Mouse (Mus musculus): ENCODE data around the gene Gm5965. TPM values are rescaled to one million over a fixed set of nuclear protein-coding genes. Genes with fewer than 3 reads are reported as not detected.

Gene Gm5965
- polyA plus RNA-seq, 1 experiment: not detected

DNA sequence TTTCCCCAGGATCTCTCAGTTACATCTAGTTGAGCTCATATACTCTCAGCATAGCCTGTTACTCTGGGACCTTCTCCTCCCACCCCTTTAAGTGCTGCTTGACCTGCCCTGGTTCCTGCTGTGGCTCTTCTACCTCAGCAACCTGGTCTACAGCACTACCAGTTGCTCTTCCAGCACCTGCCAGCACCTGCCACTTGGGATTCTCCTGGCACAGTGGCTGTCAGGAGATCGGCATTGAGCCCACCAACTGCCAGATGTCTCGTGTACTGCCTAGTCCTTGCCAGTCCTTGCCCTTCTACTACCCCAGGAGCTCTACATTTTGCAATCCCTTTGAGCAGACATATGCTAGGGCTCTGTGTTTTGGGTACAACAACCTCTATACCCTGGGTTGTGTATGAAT lies 9.1 kb downstream of the Gm5965 start:
- Histone ChIP-seq H3K27me3 (ENCODE audit: control insufficient read depth, insufficient read depth, low read length) (no peaks in the 10 kb centered on the region), H3K27ac (ENCODE audit: control insufficient read depth, insufficient read depth, low read depth, low read length) (no peak overlapping the region), H3K4me3 (ENCODE audit: control insufficient read depth, low read depth, low read length) (no peak overlapping the region), H3K36me3 (ENCODE audit: control insufficient read depth, insufficient read depth, low read length) (no peaks in the 10 kb centered on the region), H3K4me1 (ENCODE audit: control insufficient read depth, insufficient read depth, low read length) (no peaks in the 10 kb centered on the region)
- TF ChIP-seq CTCF (IDR thresholded peaks at IDR 0.05; ENCODE audit: control insufficient read depth, insufficient read depth, insufficient replicate concordance, low read depth, low read length): no peak
- no peak for TF ChIP-seq POLR2A (IDR thresholded peaks at IDR 0.05; ENCODE audit: control insufficient read depth, low read depth, low read length)

DNA sequence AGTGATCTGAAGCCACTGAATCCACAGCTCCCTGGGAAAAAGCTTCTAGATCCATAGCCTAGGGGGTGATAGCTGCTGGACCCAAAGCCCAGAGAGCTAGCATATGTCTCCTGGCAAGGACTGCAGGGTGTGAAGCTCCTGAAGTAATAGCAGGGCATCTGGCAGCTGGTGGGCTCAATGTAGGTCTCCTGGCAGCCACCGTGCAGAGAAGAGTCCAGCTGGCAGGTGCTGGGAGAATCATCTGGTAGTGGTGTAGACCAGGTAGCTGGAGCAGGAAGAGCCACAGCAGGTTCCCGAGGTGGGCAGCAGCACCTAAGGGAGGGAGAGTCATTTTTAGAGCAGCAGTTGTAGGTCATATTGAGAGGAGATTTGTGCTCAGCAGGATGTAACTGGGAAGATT lies 34.1 kb downstream of the Gm5965 start, which contains the start of gene Gm20741:
TSS of gene Gm20741 (minus strand) at position 394 of the 400 bp plus-strand sequence.
- no peak within 1 kb of the TSS for H3K27ac ChIP-seq (ENCODE audit: control insufficient read depth, insufficient read depth, low read depth, low read length)
- H3K36me3 ChIP-seq (ENCODE audit: control insufficient read depth, insufficient read depth, low read length): no peaks in the 10 kb centered on the region
- TF ChIP-seq POLR2A (IDR thresholded peaks at IDR 0.05; ENCODE audit: control insufficient read depth, low read depth, low read length) (no peak), CTCF (IDR thresholded peaks at IDR 0.05; ENCODE audit: control insufficient read depth, insufficient read depth, insufficient replicate concordance, low read depth, low read length) (no peak)
- no peak within 1 kb of the TSS for H3K4me3 ChIP-seq (ENCODE audit: control insufficient read depth, low read depth, low read length)
- no peaks in the 10 kb centered on the region for H3K27me3 ChIP-seq (ENCODE audit: control insufficient read depth, insufficient read depth, low read length)
- H3K4me1 ChIP-seq (ENCODE audit: control insufficient read depth, insufficient read depth, low read length): no peaks in the 10 kb centered on the region

DNA sequence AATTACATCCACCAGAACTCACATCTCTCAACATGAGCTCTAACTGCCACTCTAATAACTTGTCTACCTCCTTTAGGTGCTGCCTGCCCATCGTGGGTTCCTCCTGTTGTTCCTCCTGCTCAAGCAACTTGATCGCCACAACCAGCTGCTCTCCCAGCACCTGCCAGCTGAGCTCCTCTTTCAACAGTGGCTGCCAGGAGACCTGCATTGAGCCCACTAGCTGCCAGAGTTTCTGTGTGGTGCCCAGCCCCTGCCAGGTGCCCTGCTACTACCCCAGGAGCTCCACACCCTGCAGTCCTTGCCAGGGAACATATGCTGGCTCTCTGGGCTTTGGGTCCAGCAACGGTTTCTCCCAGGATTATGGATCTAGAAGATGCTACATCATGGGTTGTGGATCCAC lies 42.4 kb downstream of the Gm5965 start, which contains the start of gene Krtap15:
TSS of gene Krtap15 (plus strand) at position 150 of the 400 bp plus-strand sequence.
- Histone ChIP-seq H3K4me1 (ENCODE audit: control insufficient read depth, insufficient read depth, low read length) (no peaks in the 10 kb centered on the region), H3K27ac (ENCODE audit: control insufficient read depth, insufficient read depth, low read depth, low read length) (no peak within 1 kb of the TSS), H3K27me3 (ENCODE audit: control insufficient read depth, insufficient read depth, low read length) (no peaks in the 10 kb centered on the region), H3K36me3 (ENCODE audit: control insufficient read depth, insufficient read depth, low read length) (no peaks in the 10 kb centered on the region), H3K4me3 (ENCODE audit: control insufficient read depth, low read depth, low read length) (no peak within 1 kb of the TSS)
- TF ChIP-seq POLR2A (IDR thresholded peaks at IDR 0.05; ENCODE audit: control insufficient read depth, low read depth, low read length) (no peak), CTCF (IDR thresholded peaks at IDR 0.05; ENCODE audit: control insufficient read depth, insufficient read depth, insufficient replicate concordance, low read depth, low read length) (no peak)

DNA sequence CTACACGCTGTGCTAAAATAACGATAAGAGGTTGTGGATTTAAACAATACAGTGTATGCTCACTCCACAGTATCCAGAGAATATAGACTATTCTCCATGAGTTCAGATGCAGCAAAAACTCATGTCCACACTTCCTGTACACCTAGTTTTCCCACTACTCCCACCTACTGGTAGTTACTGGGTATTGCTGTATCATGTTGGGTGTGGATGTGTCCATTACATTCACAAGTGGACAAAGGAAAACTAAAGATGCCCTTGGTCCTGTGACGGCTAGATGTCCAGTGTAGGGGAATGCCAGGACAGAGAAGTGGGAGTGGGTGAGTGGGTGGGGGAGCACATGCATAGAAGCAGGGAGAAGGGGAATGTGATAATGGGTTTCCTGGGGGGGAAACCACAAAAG lies 46.0 kb downstream of the Gm5965 start:
- no peaks in the 10 kb centered on the region for H3K4me1 ChIP-seq (ENCODE audit: control insufficient read depth, insufficient read depth, low read length)
- H3K36me3 ChIP-seq (ENCODE audit: control insufficient read depth, insufficient read depth, low read length): no peaks in the 10 kb centered on the region
- no peak for TF ChIP-seq POLR2A (IDR thresholded peaks at IDR 0.05; ENCODE audit: control insufficient read depth, low read depth, low read length)
- no peak for TF ChIP-seq CTCF (IDR thresholded peaks at IDR 0.05; ENCODE audit: control insufficient read depth, insufficient read depth, insufficient replicate concordance, low read depth, low read length)
- no peak overlapping the region for H3K4me3 ChIP-seq (ENCODE audit: control insufficient read depth, low read depth, low read length)
- no peak overlapping the region for H3K27ac ChIP-seq (ENCODE audit: control insufficient read depth, insufficient read depth, low read depth, low read length)
- no peaks in the 10 kb centered on the region for H3K27me3 ChIP-seq (ENCODE audit: control insufficient read depth, insufficient read depth, low read length)

DNA sequence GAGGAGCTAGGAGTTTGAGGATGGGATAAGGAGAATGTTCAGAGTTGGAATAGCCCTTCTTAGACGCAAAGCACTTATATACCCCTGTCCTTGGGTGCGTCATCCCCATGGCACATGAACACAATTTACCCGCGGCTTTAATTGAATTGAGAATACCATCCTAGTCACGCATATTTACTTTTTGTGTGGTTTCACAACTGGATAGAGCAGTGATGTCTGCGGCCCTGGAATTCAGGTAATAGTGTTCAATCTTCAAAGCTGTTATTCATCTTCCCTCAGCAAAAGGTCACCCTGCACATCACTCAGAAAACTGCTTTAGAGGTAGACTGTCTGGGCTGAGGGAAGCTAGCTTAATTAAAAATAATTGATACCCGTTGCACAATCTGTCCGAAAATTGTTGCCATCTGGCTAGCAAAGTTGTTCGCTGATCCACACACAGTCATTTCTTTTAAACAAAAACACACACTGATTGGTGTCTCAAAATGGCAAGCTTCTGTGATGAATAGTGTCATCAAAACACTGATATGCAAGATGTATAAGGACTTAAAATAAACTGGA lies 48.5 kb downstream of the Gm5965 start, which contains the start of gene Krtap14:
TSS of gene Krtap14 (minus strand) at position 51 of the 558 bp plus-strand sequence.
- Histone ChIP-seq H3K27ac (ENCODE audit: control insufficient read depth, insufficient read depth, low read depth, low read length) (no peak within 1 kb of the TSS), H3K36me3 (ENCODE audit: control insufficient read depth, insufficient read depth, low read length) (no peaks in the 10 kb centered on the region), H3K4me1 (ENCODE audit: control insufficient read depth, insufficient read depth, low read length) (no peaks in the 10 kb centered on the region), H3K4me3 (ENCODE audit: control insufficient read depth, low read depth, low read length) (no peak within 1 kb of the TSS), H3K27me3 (ENCODE audit: control insufficient read depth, insufficient read depth, low read length) (no peaks in the 10 kb centered on the region)
- TF ChIP-seq CTCF (IDR thresholded peaks at IDR 0.05; ENCODE audit: control insufficient read depth, insufficient read depth, insufficient replicate concordance, low read depth, low read length): no peak
- TF ChIP-seq POLR2A (IDR thresholded peaks at IDR 0.05; ENCODE audit: control insufficient read depth, low read depth, low read length): no peak

DNA sequence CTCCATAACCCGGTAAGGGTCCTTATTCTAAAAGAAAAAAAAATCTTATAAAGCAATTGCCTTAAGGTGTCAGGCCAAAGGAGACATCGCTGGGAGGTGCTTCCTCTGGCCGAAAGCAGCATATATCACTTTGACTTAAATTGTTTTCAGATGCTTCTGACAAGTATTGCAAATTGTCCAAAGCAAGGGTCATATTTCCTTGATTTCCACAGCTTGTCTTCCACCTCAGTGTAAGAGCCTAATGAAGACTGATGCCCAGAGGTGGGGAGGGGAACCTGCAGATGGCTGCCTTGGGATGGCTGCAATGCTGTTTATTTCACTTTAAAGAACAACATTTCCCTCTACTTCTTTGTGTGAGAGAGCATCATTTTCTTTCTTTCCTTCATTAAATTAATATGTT lies 49.3 kb downstream of the Gm5965 start:
- no peak overlapping the region for H3K27ac ChIP-seq (ENCODE audit: control insufficient read depth, insufficient read depth, low read depth, low read length)
- no peak overlapping the region for H3K4me3 ChIP-seq (ENCODE audit: control insufficient read depth, low read depth, low read length)
- no peaks in the 10 kb centered on the region for H3K27me3 ChIP-seq (ENCODE audit: control insufficient read depth, insufficient read depth, low read length)
- no peaks in the 10 kb centered on the region for H3K36me3 ChIP-seq (ENCODE audit: control insufficient read depth, insufficient read depth, low read length)
- TF ChIP-seq POLR2A (IDR thresholded peaks at IDR 0.05; ENCODE audit: control insufficient read depth, low read depth, low read length): no peak
- TF ChIP-seq CTCF (IDR thresholded peaks at IDR 0.05; ENCODE audit: control insufficient read depth, insufficient read depth, insufficient replicate concordance, low read depth, low read length): no peak
- no peaks in the 10 kb centered on the region for H3K4me1 ChIP-seq (ENCODE audit: control insufficient read depth, insufficient read depth, low read length)

Other genes with a start within 250 kb of the Gm5965 start
- 2.8 TPM in 1 of 2 replicates, not detected in the other for gene Cldn8, start 214.7 kb upstream of the Gm5965 start, polyA plus RNA-seq (2012; rRNA removed)
- 0.06 TPM in 1 of 2 replicates, not detected in the other for gene Krtap24-1, start 165.6 kb upstream of the Gm5965 start, polyA plus RNA-seq (2012; rRNA removed)
- not detected in 2 replicates for gene 2310079G19Rik, start 150.2 kb upstream of the Gm5965 start, polyA plus RNA-seq (2012; rRNA removed)
- not detected in 2 replicates for gene Krtap26-1, start 130.1 kb upstream of the Gm5965 start, polyA plus RNA-seq (2012; rRNA removed)
- gene Krtap27-1, start 106.2 kb upstream of the Gm5965 start, polyA plus RNA-seq (2012; rRNA removed): not detected in 2 replicates
- not detected in 2 replicates for gene 2310061N02Rik, start 69.9 kb upstream of the Gm5965 start, polyA plus RNA-seq (2012; rRNA removed)
- not detected in 2 replicates for gene Krtap13-1, start 49.0 kb upstream of the Gm5965 start, polyA plus RNA-seq (2012; rRNA removed)
- 0.12 and 0.17 TPM in 2 replicates for gene Krtap13, start 26.3 kb upstream of the Gm5965 start, polyA plus RNA-seq (2012; rRNA removed)
- not detected in 2 replicates for gene 2310034C09Rik, start 19.0 kb upstream of the Gm5965 start, polyA plus RNA-seq (2012; rRNA removed)
- not detected in 2 replicates for gene 2310057N15Rik, start 3.7 kb upstream of the Gm5965 start, polyA plus RNA-seq (2012; rRNA removed)
- gene Gm20741, start 34.3 kb downstream of the Gm5965 start, polyA plus RNA-seq (2012; rRNA removed): not detected in 2 replicates
- gene Krtap15, start 42.3 kb downstream of the Gm5965 start, polyA plus RNA-seq (2012; rRNA removed): not detected in 2 replicates
- not detected in 2 replicates for gene Krtap14, start 48.2 kb downstream of the Gm5965 start, polyA plus RNA-seq (2012; rRNA removed)
- gene Krtap19-1, start 91.5 kb downstream of the Gm5965 start, polyA plus RNA-seq (2012; rRNA removed): not detected in 2 replicates
- not detected in 2 replicates for gene Krtap19-2, start 96.4 kb downstream of the Gm5965 start, polyA plus RNA-seq (2012; rRNA removed)
- not detected in 2 replicates for gene Krtap19-3, start 100.1 kb downstream of the Gm5965 start, polyA plus RNA-seq (2012; rRNA removed)
- not detected in 2 replicates for gene Krtap19-4, start 107.2 kb downstream of the Gm5965 start, polyA plus RNA-seq (2012; rRNA removed)
- gene Krtap19-5, start 118.6 kb downstream of the Gm5965 start, polyA plus RNA-seq (2012; rRNA removed): not detected in 2 replicates
- not detected in 2 replicates for gene Krtap19-9b, start 154.4 kb downstream of the Gm5965 start, polyA plus RNA-seq (2012; rRNA removed)
- not detected in 2 replicates for gene Krtap16-3, start 185.0 kb downstream of the Gm5965 start, polyA plus RNA-seq (2012; rRNA removed)
- gene Krtap22-2, start 232.9 kb downstream of the Gm5965 start, polyA plus RNA-seq (2012; rRNA removed): not detected in 2 replicates
- not detected in 2 replicates for gene Gm10229, start 237.4 kb downstream of the Gm5965 start, polyA plus RNA-seq (2012; rRNA removed)